Mouse (Mus musculus): ENCODE measurements at regions not wholly inside any gene's neighbourhood (a gene's known extent, or its start where the extent isn't known, plus 50 kb on each side); places are given as distances from the start of the nearest gene placed in this dataset.

- in situ Hi-C loops (cut with MboI, MseI): loop anchor here (10.0 kb wide), 1 partner anchor 543 kb away; no protein-coding TSS in a partner anchor
These were observed 163.5 kb upstream of the Kcnh7 start for GRCm38 (mm10) chr2:63347562-63347961.

- in situ Hi-C loops (cut with MboI, MseI): no loop called here
These were observed 142.7 kb upstream of the Kcnh7 start for GRCm38 (mm10) chr2:63326750-63327149.

- in situ Hi-C loops (cut with MboI, MseI): no loop called here
These were observed 96.8 kb upstream of the Kcnh7 start for GRCm38 (mm10) chr2:63280911-63281310.

GRCm38 (mm10) chr2:63273799-63274203 is 89.7 kb upstream of the Kcnh7 start:
- in situ Hi-C loops (cut with MboI, MseI): no loop called here

GRCm38 (mm10) chr2:63246091-63246612 is 62.1 kb upstream of the Kcnh7 start:
- in situ Hi-C loops (cut with MboI, MseI): no loop called here

GRCm38 (mm10) chr2:63239326-63239725 is 55.2 kb upstream of the Kcnh7 start:
- in situ Hi-C loops (cut with MboI, MseI): no loop called here
